Mouse (Mus musculus) testis, adult 2 months (tissue): ENCODE results near the gene Foxg1.

Experiments
- CTCF ChIP-seq: fragments of 200-500 bp; IDR thresholded peaks from 2 replicates; pipeline ENCODE4 v1.5.1; 2012; ENCODE audit warnings: low read depth, mild to moderate bottlenecking, inconsistent platforms, low read length, moderate library complexity; ENCODE audit not compliant: control insufficient read depth, insufficient read depth, insufficient replicate concordance
- POLR2A ChIP-seq: fragments of 200-500 bp; IDR thresholded peaks from 2 replicates; pipeline ENCODE4 v1.6.1; 2012; ENCODE audit warnings: low read depth, mild to moderate bottlenecking, inconsistent platforms, low read length, moderate library complexity; ENCODE audit not compliant: control insufficient read depth

DNA sequence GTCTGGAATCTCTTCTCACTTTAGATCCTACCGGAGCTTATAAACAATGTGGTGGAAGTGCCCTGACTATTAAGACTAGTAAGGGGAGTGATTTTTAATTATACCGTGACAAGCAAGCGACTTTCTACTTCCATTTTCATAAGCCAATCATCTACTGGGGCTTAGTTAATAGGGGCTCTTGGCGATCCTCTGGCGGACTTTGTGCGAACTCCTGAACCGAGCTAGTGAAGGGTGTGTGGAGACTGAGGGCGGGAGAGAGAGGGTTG, 18.3 kb downstream of the Foxg1 start:
- TF ChIP-seq CTCF (no peak), POLR2A (no peak)
